Mouse (Mus musculus): ENCODE measurements around the gene Cyp2b10.
"Not testable (repeated sequence)": the region's sequence is repeated elsewhere in the genome, so short reads cannot be mapped to it uniquely, and the experiment has no call there.

Gene Cyp2b10

GRCm38 (mm10) chr7:25897411-25897810 is at the start of gene Cyp2b10:
Cyp2b10 (plus strand) TSS chr7:25897620.
- in situ Hi-C loops (cut with MboI; ENCODE audit: unreplicated experiment in 2 of 2), result no loop called here

GRCm38 (mm10) chr7:25847722-25848443 is 49.5 kb upstream of the Cyp2b10 start:
- in situ Hi-C loops (cut with MboI; ENCODE audit: unreplicated experiment in 2 of 2), result no loop called here

- in situ Hi-C loops (cut with MboI; ENCODE audit: unreplicated experiment in 2 of 2), result no loop called here
Observed at GRCm38 (mm10) chr7:25848444-25848812, 49.0 kb upstream of the Cyp2b10 start.

GRCm38 (mm10) chr7:25855082-25855481 is 42.3 kb upstream of the Cyp2b10 start:
- in situ Hi-C loops (cut with MboI; ENCODE audit: unreplicated experiment in 2 of 2), result no loop called here

- in situ Hi-C loops (cut with MboI; ENCODE audit: unreplicated experiment in 2 of 2), result no loop called here
Observed at GRCm38 (mm10) chr7:25859962-25860870, 37.2 kb upstream of the Cyp2b10 start.

GRCm38 (mm10) chr7:25862365-25862764 is 35.1 kb upstream of the Cyp2b10 start:
- in situ Hi-C loops (cut with MboI; ENCODE audit: unreplicated experiment in 2 of 2), result no loop called here

- in situ Hi-C loops (cut with MboI; ENCODE audit: unreplicated experiment in 2 of 2), result no loop called here
Observed at GRCm38 (mm10) chr7:25863756-25864155, 33.7 kb upstream of the Cyp2b10 start.

- in situ Hi-C loops (cut with MboI; ENCODE audit: unreplicated experiment in 2 of 2), result no loop called here
Observed at GRCm38 (mm10) chr7:25864861-25865260, 32.6 kb upstream of the Cyp2b10 start.

GRCm38 (mm10) chr7:25869789-25870188 is 27.6 kb upstream of the Cyp2b10 start:
- in situ Hi-C loops (cut with MboI; ENCODE audit: unreplicated experiment in 2 of 2), result no loop called here

- in situ Hi-C loops (cut with MboI; ENCODE audit: unreplicated experiment in 2 of 2), result no loop called here
Observed at GRCm38 (mm10) chr7:25872624-25873023, 24.8 kb upstream of the Cyp2b10 start.

GRCm38 (mm10) chr7:25878735-25879134 is 18.7 kb upstream of the Cyp2b10 start:
- in situ Hi-C loops (cut with MboI; ENCODE audit: unreplicated experiment in 2 of 2), result no loop called here

- in situ Hi-C loops (cut with MboI; ENCODE audit: unreplicated experiment in 2 of 2), result not testable (repeated sequence)
Observed at GRCm38 (mm10) chr7:25880721-25881120, 16.7 kb upstream of the Cyp2b10 start.

GRCm38 (mm10) chr7:25884272-25884671 is 13.1 kb upstream of the Cyp2b10 start:
- in situ Hi-C loops (cut with MboI; ENCODE audit: unreplicated experiment in 2 of 2), result no loop called here

GRCm38 (mm10) chr7:25887758-25888157 is 9.7 kb upstream of the Cyp2b10 start:
- in situ Hi-C loops (cut with MboI; ENCODE audit: unreplicated experiment in 2 of 2), result no loop called here

- in situ Hi-C loops (cut with MboI; ENCODE audit: unreplicated experiment in 2 of 2), result no loop called here
Observed at GRCm38 (mm10) chr7:25893159-25893558, 4.3 kb upstream of the Cyp2b10 start.

- in situ Hi-C loops (cut with MboI; ENCODE audit: unreplicated experiment in 2 of 2), result no loop called here
Observed at GRCm38 (mm10) chr7:25895162-25895561, 2.3 kb upstream of the Cyp2b10 start.

GRCm38 (mm10) chr7:25898064-25898463 is 644 bp downstream of the Cyp2b10 start:
- in situ Hi-C loops (cut with MboI; ENCODE audit: unreplicated experiment in 2 of 2), result no loop called here

GRCm38 (mm10) chr7:25902061-25902690 is 4.8 kb downstream of the Cyp2b10 start:
- in situ Hi-C loops (cut with MboI; ENCODE audit: unreplicated experiment in 2 of 2), result no loop called here

GRCm38 (mm10) chr7:25903156-25903555 is 5.7 kb downstream of the Cyp2b10 start:
- in situ Hi-C loops (cut with MboI; ENCODE audit: unreplicated experiment in 2 of 2), result no loop called here

- in situ Hi-C loops (cut with MboI; ENCODE audit: unreplicated experiment in 2 of 2), result no loop called here
Observed at GRCm38 (mm10) chr7:25904066-25904465, 6.6 kb downstream of the Cyp2b10 start.

- in situ Hi-C loops (cut with MboI; ENCODE audit: unreplicated experiment in 2 of 2), result no loop called here
Observed at GRCm38 (mm10) chr7:25904489-25904888, 7.1 kb downstream of the Cyp2b10 start.
